Mouse (Mus musculus) heart, postnatal 25 days (tissue): ENCODE results near the gene Kmt5b. TPM values are rescaled to one million over a fixed set of nuclear protein-coding genes. Genes with fewer than 3 reads are reported as not detected.

Source experiments
- DNase-seq: peaks from one replicate; pipeline ENCODE4 v3.0.0; 2022; ENCODE audit warnings: low spot score
- intact Hi-C: fragments of 180-260 bp; cut with DNase I; formaldehyde crosslinking; loops from one replicate; pipeline ENCODE4 v1.15.1; 2025
- total RNA-seq, 2 experiments: library from RNA; stranded (reverse); gene quantifications; 2 replicates each; pipeline ENCODE4 v1.2.3; 2021

The Kmt5b gene
- total RNA-seq, 2 experiments from 2014 or later = 30.4 to 35.6 TPM

DNA sequence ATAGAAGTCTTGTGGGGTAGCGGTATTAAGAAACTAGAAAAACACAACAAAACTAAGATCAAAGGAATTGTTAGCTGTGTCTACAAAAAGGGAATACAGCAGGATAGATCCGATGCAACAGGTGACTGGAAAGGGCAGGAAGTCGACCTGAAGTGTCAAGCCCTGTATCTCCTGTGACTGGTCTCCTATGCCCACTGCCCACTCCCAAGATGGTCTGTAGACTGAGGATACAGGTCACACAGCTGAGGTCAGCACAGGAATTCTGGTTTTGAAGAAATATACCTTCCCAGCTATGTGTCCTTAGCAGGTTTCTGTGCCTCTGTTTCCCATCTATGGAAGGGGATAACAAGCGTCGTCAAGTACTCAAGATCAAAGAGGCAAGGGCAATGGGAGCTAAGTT is 843 bp upstream of the Kmt5b start:
- intact Hi-C loops = loop anchor here (5.0 kb wide), 2 partner anchors 86 to 216 kb away; partner anchors contain the start of gene Chka

DNA sequence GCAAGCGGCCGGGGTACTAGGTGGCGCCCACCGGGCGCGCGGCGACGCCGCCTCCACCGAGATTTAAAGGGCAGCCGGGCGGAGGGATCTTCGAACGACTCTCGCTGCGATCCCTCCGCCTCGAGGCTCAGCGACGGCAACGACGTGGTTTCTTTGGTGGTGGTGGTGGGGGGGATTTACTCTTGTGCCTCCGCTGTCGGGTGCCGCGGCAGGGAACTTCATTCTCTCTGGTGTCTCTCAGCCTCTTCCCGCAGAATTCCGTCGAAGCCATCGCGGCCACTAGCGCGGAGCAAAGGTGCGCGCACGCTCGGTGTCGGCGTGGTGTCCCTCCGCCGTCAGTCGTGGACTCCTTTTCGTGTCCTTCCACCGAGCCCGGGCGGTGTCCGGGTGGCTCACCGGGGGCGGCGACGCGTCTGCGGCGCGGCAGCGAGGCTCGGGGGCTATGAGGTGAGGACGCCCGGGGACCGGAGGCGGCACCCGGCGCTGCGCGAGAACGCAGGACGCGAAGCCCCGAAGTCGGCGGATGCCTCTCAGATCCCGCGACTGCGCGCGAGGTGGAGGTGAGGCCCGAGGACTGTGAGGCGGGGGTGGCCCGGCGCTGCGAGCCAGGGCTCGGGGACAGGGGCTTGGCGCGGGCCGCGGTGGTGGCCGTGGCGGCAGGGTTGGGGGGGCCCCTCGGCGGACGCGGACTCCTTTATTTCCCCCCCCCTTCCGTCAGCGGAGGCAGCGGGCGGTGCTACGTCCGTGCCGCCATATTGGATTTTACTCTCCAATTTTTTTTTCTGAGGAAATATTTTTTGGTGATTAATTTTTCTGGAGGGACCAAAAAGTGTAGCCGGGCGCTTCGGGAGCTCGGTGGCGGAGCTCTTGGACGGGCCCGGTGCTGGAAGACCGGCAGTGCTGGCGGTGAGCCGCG is 818 bp downstream of the Kmt5b start:
- DNase-seq = peak; percentile 74
- intact Hi-C loops = loop anchor here (5.0 kb wide), 2 partner anchors 84 to 214 kb away; partner anchors contain the start of gene Chka

More for the DNA sequence above, 843 bp upstream of the Kmt5b start:
- DNase-seq = no peak

DNA sequence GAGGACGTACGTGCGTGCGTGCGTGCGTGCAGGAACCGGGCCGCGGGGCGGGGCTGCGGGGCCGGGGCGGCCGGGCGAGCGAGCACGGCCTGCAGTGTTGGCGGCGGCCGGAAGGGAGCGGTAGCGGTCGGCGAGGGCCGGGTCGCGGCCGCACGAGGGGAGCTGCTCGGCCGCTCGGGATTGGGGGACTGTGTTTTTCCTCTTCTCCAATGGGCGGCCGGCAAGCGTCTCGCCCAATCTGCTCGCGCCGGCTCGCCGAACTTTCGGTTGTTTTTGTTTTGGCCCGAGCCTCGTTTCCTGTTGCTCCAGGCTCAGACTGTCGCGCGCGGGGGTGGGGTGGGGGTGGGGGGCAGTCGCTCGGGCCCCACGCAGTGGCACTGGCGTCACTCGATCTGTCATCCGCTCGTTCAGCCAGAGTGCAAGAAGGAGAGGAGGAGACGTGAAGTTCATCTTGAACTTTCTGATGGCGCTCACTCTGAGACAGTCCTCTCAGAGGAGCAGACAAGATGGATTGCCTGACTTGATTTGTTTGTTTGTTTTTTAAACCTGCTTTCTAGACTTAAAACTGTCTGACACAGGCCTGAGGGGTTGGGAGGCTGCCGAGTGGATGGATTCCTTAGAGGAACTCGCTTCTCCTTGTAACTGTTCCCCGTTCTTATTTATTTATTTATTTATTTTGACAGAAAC is 1.6 kb downstream of the Kmt5b start:
- intact Hi-C loops = loop anchor here (5.0 kb wide), 2 partner anchors 83 to 213 kb away; partner anchors contain the start of gene Chka
- peak; percentile 89 for DNase-seq

DNA sequence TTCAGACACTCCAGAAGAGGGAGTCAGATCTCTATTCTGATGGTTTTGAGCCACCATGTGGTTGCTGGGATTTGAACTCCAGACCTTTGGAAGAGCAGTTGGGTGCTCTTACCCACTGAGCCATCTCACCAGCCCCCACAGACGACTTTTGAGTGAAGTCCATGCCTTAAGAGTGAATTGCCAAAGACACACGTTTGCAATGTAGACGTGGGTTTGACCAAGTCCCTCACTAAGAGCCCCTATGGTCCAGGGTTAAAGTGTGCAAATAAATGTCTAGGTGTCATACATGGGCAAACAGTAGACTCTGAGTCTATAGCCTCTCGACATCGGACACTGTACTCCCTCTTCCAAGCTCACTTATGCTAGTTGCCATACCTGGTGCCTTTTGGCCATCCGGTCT is 2.3 kb downstream of the Kmt5b start:
- DNase-seq = no peak
- intact Hi-C loops = loop anchor here (5.0 kb wide), 2 partner anchors 83 to 213 kb away; partner anchors contain the start of gene Chka

DNA sequence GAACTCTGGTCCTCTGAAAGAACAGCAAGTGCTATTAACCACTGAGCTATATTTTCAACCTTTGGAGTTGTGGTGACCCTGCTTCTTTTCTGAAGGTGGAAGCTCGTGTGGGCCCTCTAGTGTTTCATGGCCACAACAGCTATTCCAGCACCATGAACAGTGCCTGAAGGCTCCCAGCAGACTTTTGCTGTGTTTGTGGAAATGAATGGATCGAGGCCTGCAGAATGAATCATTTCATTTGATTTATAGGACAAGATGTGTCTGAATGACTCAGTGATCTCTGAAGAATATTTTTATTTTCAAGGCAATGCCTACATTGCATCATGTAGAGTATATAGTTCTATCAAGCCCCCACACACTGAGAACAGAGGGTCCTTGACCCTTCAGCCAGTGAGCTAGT is 6.9 kb downstream of the Kmt5b start:
- DNase-seq = no peak
- intact Hi-C loops = loop anchor here (5.0 kb wide), 1 partner anchor 52 kb away; no protein-coding TSS in a partner anchor

DNA sequence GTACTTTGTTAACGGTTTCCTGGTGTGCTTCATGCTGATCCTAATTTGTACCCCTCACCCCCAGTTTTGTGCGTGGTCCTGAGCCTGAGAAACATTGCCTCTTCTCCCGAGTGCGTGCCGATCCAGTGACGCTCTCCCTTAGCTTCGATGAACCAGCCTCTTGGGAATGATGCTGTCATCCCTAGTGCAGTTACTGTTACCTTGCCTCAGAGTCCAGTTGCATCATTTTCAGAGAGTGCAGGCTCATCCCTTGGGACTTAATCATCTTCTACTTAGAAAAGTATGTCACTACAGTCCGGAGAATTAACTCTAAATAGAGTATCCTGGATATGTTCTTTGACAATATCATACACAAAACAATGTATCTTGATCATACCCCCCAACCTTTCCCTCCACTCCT is 11.5 kb downstream of the Kmt5b start:
- no peak for DNase-seq
- intact Hi-C loops = loop anchor here (5.0 kb wide), 1 partner anchor 164 kb away; no protein-coding TSS in a partner anchor

DNA sequence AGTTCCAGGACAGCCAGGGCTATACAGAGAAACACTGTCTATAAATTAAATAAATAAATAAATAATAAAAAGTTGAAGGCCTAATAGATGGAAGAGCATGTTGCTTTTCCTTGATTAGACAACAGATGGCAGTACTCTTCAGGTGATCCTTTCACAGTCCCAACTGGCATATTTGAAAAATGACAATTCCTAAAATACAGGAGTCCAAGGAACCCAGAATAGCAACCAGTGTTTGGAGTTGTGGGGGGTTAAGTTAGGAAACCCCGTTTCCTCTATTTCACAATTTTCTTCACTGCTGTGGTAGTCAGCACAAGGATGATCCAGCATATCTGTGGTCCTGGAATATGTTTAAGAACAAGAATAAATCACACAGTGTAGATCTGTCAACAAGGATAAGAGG is 22.9 kb downstream of the Kmt5b start:
- no peak for DNase-seq
- intact Hi-C loops = no loop called here

DNA sequence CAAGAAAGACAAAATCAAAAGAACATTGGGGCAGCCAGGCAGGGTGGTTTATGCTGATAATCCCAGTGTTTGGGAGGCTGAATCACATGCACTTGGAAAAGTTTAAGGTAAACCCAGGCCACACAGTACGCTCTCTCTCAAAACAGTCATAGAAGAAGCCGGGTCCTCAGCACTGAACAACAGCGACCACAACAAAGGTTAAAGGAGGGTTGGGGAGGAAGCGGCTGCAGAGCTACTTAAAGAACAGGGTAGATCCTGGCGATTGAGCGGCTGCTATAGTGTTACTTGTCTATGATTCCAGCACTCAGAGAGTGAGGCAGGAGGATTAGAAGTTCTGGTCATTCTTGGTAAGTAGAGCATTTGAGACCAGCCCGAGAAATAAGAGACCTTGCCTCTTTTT is 38.3 kb downstream of the Kmt5b start:
- intact Hi-C loops = no loop called here
- DNase-seq = no peak

DNA sequence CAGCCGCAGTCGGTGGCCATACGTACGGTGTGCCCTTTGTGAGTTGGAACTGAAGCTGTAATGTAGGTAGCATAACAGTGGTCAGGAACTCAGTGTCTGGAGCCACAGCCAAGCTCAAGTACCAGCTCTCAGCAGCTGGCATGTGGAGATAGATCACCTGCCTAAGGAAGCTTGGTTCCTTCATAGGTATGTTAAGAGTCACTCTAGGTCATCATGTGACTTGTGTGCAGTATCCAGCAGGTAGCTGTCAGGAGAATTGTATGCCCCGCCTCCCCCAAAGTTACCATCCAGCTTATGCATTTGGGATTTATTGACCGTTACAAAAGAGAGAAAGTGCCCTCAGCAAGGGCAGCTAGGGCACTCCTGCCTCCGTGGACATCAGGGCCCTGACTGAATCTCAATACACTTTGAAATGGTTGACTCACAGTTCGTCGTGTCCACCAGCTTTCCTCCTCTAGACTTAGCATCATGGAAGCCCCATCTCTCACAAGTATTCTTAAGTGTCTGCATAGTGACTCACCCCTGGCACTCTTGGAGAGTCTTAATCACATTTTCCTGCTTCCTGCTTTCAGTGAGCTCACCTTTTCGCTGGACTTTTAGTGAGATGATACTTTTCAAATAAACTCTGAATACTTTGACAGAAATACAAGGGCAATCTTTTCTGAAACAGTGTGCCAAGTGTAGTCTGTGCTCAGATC is 43.5 kb downstream of the Kmt5b start:
- intact Hi-C loops = no loop called here
- DNase-seq = no peak

DNA sequence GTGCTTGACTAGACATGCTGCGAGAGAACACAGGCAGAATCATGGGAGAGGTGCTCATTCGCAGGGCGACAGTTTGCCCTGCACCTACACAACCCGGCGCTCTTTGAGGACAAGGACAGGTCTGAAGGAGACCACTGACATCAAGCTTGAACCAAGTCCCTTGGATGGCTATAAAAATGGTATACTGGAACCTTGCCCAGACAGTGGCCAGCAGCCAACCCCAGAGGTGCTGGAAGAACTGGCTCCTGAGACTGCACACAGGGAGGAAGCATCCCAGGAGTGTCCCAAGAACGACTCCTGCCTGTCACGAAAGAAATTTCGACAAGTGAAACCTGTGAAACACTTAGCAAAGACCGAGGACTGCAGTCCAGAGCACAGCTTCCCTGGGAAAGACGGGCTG is 47.2 kb downstream of the Kmt5b start:
- no peak for DNase-seq
- intact Hi-C loops = no loop called here

DNA sequence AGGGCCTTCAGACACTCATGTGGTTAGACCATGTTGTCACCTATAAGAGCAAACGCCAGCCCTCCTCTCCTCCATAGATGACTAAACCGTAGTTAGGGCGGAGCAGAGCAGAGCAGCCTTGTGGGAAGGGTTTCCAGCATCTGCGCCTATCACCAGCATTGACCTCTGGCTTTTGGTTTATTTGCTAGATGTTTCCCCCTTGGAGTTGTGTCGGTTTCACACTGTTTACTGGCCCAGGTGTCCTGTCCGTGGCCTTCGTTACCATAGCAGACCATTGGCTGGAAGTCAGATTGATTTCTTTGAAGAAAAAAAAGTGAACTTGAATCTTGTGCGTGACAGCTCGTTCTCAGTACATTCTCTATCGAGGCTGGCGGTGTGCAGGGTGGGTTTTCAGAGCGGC is 48.6 kb downstream of the Kmt5b start:
- no peak for DNase-seq
- intact Hi-C loops = no loop called here

DNA sequence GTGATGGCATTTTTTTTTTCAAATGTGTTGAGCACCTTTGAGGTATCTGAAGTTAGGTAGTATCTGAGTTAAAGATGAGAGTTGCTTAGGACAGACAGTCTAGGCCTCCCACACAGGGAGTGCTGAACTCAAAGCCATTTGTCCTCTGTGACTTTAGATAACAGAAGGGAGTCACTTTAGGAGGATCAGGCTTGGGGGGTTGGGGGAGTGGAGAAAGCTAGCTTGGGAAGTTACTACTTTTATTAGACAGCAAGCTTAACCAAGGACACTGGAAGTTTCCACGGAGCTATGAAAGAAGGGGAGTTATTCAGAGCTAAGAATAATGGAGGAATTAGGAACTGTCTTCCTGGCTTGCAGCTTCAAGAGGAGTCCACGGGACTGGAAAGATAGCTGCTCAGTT is 51.9 kb downstream of the Kmt5b start:
- no peak for DNase-seq
- intact Hi-C loops = no loop called here

DNA sequence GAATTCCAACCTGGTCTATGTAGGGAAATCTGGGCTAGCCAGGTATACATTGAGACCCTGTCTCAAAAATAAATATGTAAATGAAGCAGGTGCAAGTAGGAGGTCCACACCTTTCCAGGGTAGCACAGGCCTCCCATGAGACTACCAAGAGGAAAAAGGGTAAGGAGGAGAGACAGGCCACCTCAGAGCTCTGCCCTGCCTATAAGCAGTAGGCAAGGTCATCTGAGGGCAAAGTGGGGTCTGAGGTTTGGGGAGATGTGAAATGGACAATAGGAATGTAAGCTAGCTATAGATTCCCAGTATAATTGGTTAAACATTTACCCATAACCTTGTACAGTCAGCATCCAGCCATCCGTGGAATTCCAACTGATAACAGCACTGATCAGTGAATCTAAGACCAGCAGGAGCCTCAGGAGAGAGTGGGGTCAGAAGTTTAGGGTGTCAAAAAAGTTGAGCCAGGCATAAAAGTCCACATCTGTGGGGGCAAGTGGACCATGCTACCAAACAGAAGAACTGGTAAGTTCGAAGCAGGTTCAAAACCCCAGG is 52.8 kb downstream of the Kmt5b start:
- DNase-seq = no peak
- intact Hi-C loops = no loop called here

DNA sequence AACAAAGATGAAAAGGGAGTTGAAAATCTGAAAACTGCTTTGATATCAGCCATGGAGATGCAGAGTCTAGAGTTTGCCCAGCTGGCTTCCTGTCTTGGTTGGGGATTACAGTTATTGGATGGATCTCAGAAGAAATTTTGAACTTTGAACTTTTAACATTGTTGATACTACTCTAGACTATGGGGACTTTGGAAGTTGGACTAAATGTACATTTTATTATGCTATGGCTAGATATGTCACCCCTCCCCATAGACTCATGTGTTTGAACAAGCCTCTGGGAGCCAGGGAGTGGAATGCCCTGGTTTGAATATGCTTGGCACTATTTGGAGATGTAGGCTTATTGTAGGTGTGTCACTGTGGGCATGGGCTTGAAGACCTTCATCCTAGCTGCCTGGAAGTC is 57.8 kb downstream of the Kmt5b start:
- DNase-seq = no peak
- intact Hi-C loops = no loop called here

DNA sequence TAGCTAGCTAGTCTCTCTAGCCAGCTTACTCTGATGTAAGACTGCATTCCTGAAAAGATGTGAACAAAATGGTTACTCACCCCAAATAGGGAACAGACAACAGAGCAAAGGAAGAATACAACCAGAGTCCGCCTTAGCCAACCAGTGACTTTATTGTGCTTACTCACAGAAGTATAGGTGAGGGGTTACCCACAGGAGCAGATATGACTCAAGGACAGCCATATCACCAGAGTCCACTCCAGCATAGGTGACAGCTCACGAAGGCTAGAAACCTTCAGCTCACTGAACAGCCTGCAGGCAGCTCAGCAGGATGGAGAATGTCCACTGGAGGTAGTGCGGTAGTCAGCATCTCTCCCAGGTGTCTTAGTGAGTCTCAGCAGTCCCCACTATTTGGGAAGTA is 62.6 kb downstream of the Kmt5b start:
- DNase-seq = no peak
- intact Hi-C loops = no loop called here

DNA sequence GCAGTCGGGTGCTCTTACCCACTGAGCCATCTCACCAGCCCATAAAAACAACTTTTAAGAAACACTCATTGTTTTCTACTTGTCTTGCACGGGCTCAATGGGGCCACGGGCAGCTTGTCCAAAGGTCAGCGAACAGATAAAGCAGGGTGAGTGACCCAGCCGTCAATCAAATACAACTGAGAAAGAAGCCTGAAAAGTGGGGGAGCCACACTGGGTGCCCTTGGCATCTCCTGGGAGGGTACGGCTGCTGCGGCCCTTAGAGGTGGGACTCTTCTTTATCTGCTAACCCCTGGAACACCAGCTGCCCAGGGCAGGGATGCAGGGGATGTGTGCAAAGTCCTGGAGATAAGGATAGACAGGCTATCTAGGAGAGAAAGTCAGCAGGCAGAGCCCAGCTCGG is 64.5 kb downstream of the Kmt5b start:
- intact Hi-C loops = no loop called here
- no peak for DNase-seq

DNA sequence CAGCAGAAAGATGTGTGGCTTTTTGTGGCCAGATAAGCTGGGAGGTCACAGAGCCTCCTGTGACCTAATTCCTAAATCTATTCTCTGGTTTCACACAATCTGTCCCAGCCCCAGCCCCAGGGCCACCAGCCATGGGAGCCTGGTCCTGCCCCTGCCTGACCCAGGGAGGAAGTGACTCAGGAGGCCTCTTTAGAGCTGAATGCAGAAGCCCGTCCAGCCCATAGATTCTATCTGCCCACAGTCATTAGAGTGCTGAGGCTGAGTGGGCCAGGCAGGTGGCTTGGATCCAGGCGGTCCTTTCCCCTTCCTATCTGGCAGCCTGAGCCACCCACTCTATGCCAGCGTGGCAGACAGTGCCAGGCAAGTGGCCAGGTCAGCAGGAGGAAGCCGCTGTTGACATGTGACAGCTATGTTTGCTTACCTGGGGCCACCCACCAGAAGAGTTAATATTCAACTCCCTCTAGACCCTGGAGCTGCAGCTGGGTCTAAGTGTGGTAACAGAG is 65.7 kb downstream of the Kmt5b start:
- intact Hi-C loops = no loop called here
- peak; percentile 29 for DNase-seq

DNA sequence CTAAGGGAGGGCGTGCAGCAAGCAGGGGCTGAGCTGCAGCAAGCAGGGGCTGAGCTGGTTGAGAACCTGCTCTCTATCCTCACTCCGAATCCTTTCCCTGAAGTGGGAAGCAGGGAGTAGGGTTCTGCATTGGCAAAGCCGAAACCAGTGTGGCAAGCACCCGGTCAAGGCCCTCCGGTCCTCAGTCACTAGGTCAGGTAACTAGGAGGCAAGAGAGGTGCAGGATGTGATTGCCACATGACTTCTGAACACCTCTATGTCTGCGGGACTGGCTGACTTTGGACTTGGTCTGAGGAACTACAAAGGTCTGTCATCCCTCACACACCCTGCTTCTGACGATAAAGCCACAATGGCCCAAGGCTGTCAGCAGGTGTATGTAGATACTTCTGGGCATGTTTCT is 67.1 kb downstream of the Kmt5b start:
- no peak for DNase-seq
- intact Hi-C loops = no loop called here

DNA sequence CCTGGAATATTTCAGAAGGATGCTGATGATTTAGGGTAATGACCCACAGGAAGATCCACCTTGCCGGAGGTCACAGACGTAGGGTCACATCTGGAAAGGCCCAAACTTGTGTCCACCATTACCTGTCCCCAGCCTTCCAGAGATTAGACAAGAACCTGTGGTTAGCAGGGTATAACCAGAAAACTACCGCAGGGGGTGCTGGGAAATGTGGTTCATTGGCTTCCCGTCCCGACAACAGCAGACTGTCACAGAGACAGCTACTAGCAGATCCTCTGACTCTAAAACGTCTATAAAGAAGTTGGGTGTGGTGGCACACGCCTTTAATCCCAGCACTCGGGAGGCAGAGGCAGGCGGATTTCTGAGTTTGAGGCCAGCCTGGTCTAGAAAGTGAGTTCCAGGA is 69.6 kb downstream of the Kmt5b start:
- no peak for DNase-seq
- intact Hi-C loops = no loop called here

DNA sequence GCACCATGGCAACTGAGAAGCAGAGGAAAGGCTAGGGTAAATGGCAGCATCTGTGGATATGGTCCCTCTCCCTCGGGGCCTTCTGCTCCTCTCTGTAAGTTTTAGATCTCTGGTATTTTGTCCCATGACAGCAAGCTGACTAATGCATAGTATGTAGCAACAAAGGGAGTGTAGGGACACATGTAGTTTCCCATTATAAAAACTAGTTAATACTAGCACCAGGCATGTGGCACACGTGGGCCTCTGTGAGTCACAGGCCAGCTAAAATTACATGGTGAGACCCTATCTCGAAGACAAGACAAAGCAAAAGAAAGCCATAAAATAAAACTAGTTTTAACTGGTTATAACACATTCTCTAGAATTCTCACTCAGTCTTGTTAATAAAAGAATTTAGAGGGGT is 71.7 kb downstream of the Kmt5b start:
- intact Hi-C loops = no loop called here
- no peak for DNase-seq
